Mouse (Mus musculus) heart, postnatal 0 days (tissue): ENCODE data around the gene Aurkaip1. TPM values are rescaled to one million over a fixed set of nuclear protein-coding genes. Genes with fewer than 3 reads are reported as not detected.

ENCODE experiments used
- ATAC-seq: fragments of 200-750 bp; cut with Nextera tagmentation; 2 replicates; pipeline ENCODE4 v1.8.0; 2017; ENCODE audit warnings: low read depth, moderate number of reproducible peaks, moderate library complexity; ENCODE audit not compliant: insufficient read depth
- DNase-seq: peaks from one replicate; pipeline ENCODE4 v3.0.0-alpha.2; 2016; ENCODE audit warnings: low spot score
- H3K27ac ChIP-seq: fragments of 300-500 bp; sonication (generic); 2 replicates; pipeline ENCODE4 v1.5.1; 2014; ENCODE audit warnings: low read depth, mild to moderate bottlenecking
- H3K27me3 ChIP-seq: fragments of 300-500 bp; sonication (generic); 2 replicates; pipeline ENCODE4 v1.6.1; 2014; ENCODE audit warnings: low read length, mixed read lengths; ENCODE audit not compliant: control insufficient read depth, insufficient read depth
- H3K36me3 ChIP-seq: fragments of 300-500 bp; sonication (generic); replicated peaks from 2 replicates; pipeline ENCODE4 v1.6.1; 2014; ENCODE audit warnings: low read length, mixed read lengths; ENCODE audit not compliant: control insufficient read depth, insufficient read depth
- H3K4me1 ChIP-seq: fragments of 300-500 bp; sonication (generic); 2 replicates; pipeline ENCODE4 v1.6.1; 2014; ENCODE audit warnings: antibody characterized with exemption; ENCODE audit not compliant: control insufficient read depth, insufficient read depth
- H3K4me2 ChIP-seq: fragments of 300-500 bp; sonication (generic); 2 replicates; pipeline ENCODE4 v1.6.1; 2014; ENCODE audit warnings: low read depth, mild to moderate bottlenecking, low read length, moderate library complexity
- H3K4me3 ChIP-seq: fragments of 300-500 bp; sonication (generic); 2 replicates; pipeline ENCODE4 v1.5.1; 2014; ENCODE audit warnings: low read depth, low read length
- H3K9ac ChIP-seq: fragments of 300-500 bp; sonication (generic); replicated peaks from 2 replicates; pipeline ENCODE4 v1.6.1; 2014; ENCODE audit warnings: low read depth, low read length, mixed read lengths
- H3K9me3 ChIP-seq: fragments of 300-500 bp; sonication (generic); replicated peaks from 2 replicates; pipeline ENCODE4 v1.6.1; 2016; ENCODE audit warnings: low read length; ENCODE audit not compliant: control insufficient read depth
- CTCF ChIP-seq: IDR thresholded peaks from 2 replicates; pipeline ENCODE4 v1.5.1; 2016; ENCODE audit warnings: antibody characterized with exemption, control low read depth, low read depth
- EP300 ChIP-seq: IDR thresholded peaks from 2 replicates; pipeline ENCODE4 v1.6.1; 2016; ENCODE audit warnings: antibody characterized with exemption, low read depth
- WGBS: fragments of 180-500 bp; shearing (Covaris S2); extraction: QIAGEN DNeasy Blood & Tissue Kit; methylation state at CpG from one replicate; pipeline ENCODE4 v1.1.7; 2014; 5-methylcytosine and 5-hydroxymethylcytosine counted together
- polyA plus RNA-seq: library from polyadenylated mRNA; unstranded; fragments of >200 nt; fragmentation: Nextera tagmentation; extraction: Ambion mirVana; gene quantifications from 2 replicates; pipeline ENCODE4 v1.2.1, GENCODE M21; 2015
- total RNA-seq: library from RNA; depleted of rRNA; stranded (reverse); fragments of >200 nt; gene quantifications from 2 replicates; pipeline ENCODE4 v1.2.3, GENCODE M21; 2014; ENCODE audit warnings: low replicate concordance; rRNA removed

The Aurkaip1 gene
- total RNA-seq (122 and 146 TPM in 2 replicates), polyA plus RNA-seq (155 TPM in 2 replicates)

GRCm38 (mm10) chr4:155831205-155831766, at the start of gene Aurkaip1:
Aurkaip1 (plus strand) TSS chr4:155831272.
- DNase-seq (peak; percentile 91), ATAC-seq (peak; percentile 93)
- H3K4me2 ChIP-seq = peak within 1 kb of the TSS; percentile 86
- no peaks in the 10 kb centered on the region for H3K9me3 ChIP-seq
- H3K9ac ChIP-seq = peak within 1 kb of the TSS; percentile 81
- peak within 1 kb of the TSS; percentile 86 for H3K27ac ChIP-seq
- TF ChIP-seq EP300 (no peak), CTCF (peak; percentile 95)
- peaks cover 6% of the 10 kb centered on the region for H3K4me1 ChIP-seq
- WGBS = under 1% methylated on average over 48 of the region's 49 CpGs
- no peaks in the 10 kb centered on the region for H3K27me3 ChIP-seq
- H3K4me3 ChIP-seq = peak within 1 kb of the TSS; percentile 72
- H3K36me3 ChIP-seq = peaks cover 25% of the 10 kb centered on the region

GRCm38 (mm10) chr4:155783486-155784080, 47.5 kb upstream of the Aurkaip1 start:
- DNase-seq = no peak
- H3K36me3 ChIP-seq = no peaks in the 10 kb centered on the region

GRCm38 (mm10) chr4:155784081-155784701, 46.9 kb upstream of the Aurkaip1 start:
- H3K9me3 ChIP-seq = no peaks in the 10 kb centered on the region
- peak overlapping the region; percentile 81 for H3K9ac ChIP-seq
- no peaks in the 10 kb centered on the region for H3K36me3 ChIP-seq
- ATAC-seq (peak; percentile 79), DNase-seq (peak; percentile 80)
- H3K27me3 ChIP-seq = no peaks in the 10 kb centered on the region
- H3K27ac ChIP-seq = peak overlapping the region; percentile 85
- peak overlapping the region; percentile 61 for H3K4me3 ChIP-seq
- TF ChIP-seq EP300 = peak; percentile 49; the same call in 1 of the 2 replicates
- TF ChIP-seq CTCF = peak; percentile 72
- peaks cover 15% of the 10 kb centered on the region for H3K4me1 ChIP-seq
- WGBS = under 1% methylated on average over 52 of the region's 52 CpGs
- peak overlapping the region; percentile 79 for H3K4me2 ChIP-seq

More at GRCm38 (mm10) chr4:155783486-155784080, 47.5 kb upstream of the Aurkaip1 start:
- ATAC-seq = peak; percentile 59
- H3K27ac ChIP-seq = peak overlapping the region; percentile 85
- no peaks in the 10 kb centered on the region for H3K27me3 ChIP-seq
- H3K9ac ChIP-seq = peak overlapping the region; percentile 81
- H3K4me3 ChIP-seq = peak overlapping the region; percentile 61
- TF ChIP-seq CTCF (no peak), EP300 (no peak)
- peaks cover 15% of the 10 kb centered on the region for H3K4me1 ChIP-seq
- H3K9me3 ChIP-seq = no peaks in the 10 kb centered on the region
- 26% methylated on average over 16 of the region's 16 CpGs for WGBS
- peak overlapping the region; percentile 79 for H3K4me2 ChIP-seq

- peaks cover 15% of the 10 kb centered on the region for H3K4me1 ChIP-seq
- TF ChIP-seq CTCF = no peak
- TF ChIP-seq EP300 = no peak
- no peak for DNase-seq
- peak overlapping the region; percentile 40 for H3K27ac ChIP-seq
- no peak for ATAC-seq
- no peaks in the 10 kb centered on the region for H3K9me3 ChIP-seq
- H3K4me3 ChIP-seq = no peak overlapping the region
- WGBS = 62% methylated on average over 10 of the region's 10 CpGs
- H3K27me3 ChIP-seq = no peaks in the 10 kb centered on the region
- no peak overlapping the region; the same call in 1 of the 2 replicates for H3K9ac ChIP-seq
- peak overlapping the region; percentile 22; the same call in 1 of the 2 replicates for H3K4me2 ChIP-seq
- H3K36me3 ChIP-seq = no peaks in the 10 kb centered on the region
These were observed 45.8 kb upstream of the Aurkaip1 start for GRCm38 (mm10) chr4:155785246-155785645.

- DNase-seq (no peak), ATAC-seq (peak; percentile 8; the same call in 1 of the 2 replicates)
- 26% methylated on average over 5 of the region's 5 CpGs for WGBS
- no peaks in the 10 kb centered on the region for H3K9me3 ChIP-seq
- peaks cover 15% of the 10 kb centered on the region for H3K4me1 ChIP-seq
- H3K36me3 ChIP-seq = no peaks in the 10 kb centered on the region
- H3K27me3 ChIP-seq = no peaks in the 10 kb centered on the region
- TF ChIP-seq EP300 = no peak
- TF ChIP-seq CTCF = 0 out of 2 replicates have a peak, but pooled peaks have one; percentile 20
- peak within 1 kb of the TSS; percentile 79 for H3K4me2 ChIP-seq
- peak within 1 kb of the TSS; percentile 61 for H3K4me3 ChIP-seq
- H3K27ac ChIP-seq = peak within 1 kb of the TSS; percentile 85
- no peak within 1 kb of the TSS; the same call in 1 of the 2 replicates for H3K9ac ChIP-seq
These were observed 45.3 kb upstream of the Aurkaip1 start, which contains the start of gene Tmem88b for GRCm38 (mm10) chr4:155785819-155786218. Tmem88b (minus strand) TSS chr4:155785874.
